Mouse (Mus musculus): ENCODE data around the gene Rubcn.

Gene Rubcn

DNA sequence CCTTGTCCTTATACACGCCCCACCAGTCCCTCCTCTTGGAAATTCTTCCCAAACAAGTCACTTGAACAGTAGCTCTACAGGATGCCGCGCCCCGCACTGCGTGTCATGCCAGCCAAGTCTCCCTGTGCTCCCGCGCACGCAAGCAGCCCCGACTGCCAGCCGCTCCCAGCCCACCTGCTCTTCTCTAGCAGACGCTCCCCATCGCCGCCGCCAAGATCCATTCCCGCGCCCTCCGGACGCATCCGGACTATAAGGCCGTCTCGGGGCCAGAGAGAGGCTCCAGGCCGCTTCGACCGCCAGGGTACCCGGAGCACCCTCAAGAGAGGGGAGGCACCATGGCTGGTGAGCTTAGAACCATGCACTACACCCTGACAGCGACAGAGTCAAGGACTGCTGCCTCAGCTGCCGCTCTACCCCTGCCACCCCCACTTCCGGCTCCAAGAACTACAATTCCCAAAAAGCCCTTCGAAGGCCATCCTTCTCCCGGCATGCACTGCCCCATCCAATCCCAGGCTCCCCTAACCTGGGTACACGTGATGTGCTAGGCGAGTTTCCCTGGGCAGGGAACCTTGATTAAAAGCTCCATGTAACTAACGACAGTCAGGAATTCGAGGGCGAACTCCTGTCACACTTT lies 9.5 kb downstream of the Rubcn start:
- DNase-seq: peak; percentile 81

DNA sequence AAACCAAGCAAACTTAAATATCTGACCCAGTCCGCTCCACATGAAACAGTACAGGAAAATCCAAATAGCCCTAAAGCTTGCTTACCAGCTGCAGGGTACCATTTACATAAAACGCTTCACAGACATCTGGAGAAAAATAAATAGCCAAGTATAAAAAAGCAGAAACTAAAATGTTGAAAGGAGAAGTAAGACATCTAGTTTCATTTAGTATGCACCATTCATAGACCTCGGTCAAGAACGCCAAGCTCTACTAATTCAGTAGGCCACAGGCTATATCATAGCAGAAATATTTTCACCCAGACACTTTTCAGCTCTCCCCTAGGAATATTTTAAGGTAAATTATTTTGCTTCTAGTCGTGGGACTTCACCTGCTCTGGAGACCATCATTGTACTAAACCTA lies 10.9 kb downstream of the Rubcn start:
- DNase-seq: no peak

GRCm38 (mm10) chr16:32865401-32865800 lies 12.2 kb downstream of the Rubcn start:
- no peak for DNase-seq

GRCm38 (mm10) chr16:32861813-32862385 lies 15.7 kb downstream of the Rubcn start:
- DNase-seq: no peak

- DNase-seq: no peak
Observed at GRCm38 (mm10) chr16:32858771-32859636, 18.6 kb downstream of the Rubcn start.

- DNase-seq: no peak
Observed at GRCm38 (mm10) chr16:32858356-32858755, 19.2 kb downstream of the Rubcn start.

DNA sequence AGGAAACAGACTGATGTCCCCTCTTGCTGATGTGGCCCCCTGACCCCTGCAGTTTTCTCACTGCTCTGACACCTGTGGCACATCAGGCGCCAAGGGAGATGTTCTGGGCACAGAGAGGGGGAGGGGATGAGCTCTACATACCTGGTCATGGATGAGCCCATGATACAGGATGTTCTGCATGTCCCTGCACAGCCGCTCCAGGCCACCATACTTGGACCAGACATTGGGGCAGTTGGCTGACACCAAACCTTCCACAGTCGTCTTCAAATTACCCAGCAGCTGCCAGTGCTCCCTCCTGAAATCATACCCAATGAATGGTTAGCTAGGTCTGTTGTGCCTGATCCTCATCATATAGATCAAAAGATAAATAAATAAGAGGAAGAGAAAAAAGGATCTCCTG lies 20.8 kb downstream of the Rubcn start:
- no peak for DNase-seq

DNA sequence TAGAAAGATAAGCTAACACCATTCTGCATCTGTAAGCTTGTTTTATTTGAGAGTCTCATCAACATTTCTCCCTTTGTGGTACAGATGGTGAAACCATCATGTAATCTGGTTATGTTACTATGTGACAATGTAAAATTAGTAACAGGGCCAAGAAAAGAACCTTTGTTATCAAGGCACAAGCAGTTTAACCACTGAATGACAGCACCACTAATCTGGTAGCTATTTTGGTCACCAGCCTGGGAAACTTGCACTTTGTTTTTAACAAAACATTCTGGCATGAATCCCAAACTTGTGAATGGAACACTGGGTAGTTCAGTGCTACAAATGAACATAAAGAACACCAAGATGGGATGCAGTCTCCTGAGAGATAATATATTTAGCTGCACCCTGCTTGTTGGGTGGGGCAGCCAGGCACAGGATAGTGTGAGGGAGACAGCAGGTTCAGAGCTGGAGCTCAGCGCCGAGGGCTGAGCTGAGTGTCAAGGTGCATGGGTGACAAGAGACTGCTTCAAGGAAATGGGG lies 23.5 kb downstream of the Rubcn start:
- DNase-seq: no peak

- DNase-seq: no peak
Observed at GRCm38 (mm10) chr16:32853492-32854049, 24.0 kb downstream of the Rubcn start.

DNA sequence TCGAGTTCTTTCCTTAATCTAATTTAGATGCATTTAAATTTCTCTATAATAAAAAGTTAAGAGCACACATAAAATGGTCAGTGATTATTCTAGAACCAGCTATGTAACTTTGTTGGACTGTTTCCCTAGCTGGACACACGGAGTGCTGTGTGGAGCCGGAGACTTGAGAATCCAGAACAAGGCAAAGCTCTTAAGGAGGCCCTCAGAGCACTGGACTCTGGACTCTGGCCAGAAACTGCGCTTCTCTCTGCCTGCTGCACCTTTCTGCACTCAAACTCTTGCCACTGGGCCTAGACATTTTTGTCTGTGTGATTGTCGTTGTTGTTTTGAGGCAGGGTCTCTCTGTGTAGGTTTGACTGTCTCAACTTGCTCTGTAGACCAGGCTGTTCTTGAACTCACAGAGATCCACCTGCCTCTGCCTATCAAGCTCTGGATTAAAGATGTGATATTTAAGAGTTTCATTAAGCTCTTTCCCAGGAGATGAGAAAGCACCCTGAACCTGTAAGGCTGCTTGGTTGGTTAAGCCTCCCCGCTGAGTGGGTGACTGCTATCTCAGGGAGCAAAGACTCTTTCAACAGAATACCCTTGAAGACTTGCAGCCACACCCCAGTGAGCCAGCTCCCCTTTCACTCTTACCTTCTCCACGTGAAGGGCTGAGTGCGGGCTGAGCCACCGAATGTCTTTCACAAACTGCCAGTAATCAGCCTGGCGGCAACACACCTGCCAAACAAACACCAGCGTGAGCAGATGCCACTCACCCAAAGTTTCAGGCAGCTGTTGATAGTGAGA lies 28.3 kb downstream of the Rubcn start:
- DNase-seq: no peak

DNA sequence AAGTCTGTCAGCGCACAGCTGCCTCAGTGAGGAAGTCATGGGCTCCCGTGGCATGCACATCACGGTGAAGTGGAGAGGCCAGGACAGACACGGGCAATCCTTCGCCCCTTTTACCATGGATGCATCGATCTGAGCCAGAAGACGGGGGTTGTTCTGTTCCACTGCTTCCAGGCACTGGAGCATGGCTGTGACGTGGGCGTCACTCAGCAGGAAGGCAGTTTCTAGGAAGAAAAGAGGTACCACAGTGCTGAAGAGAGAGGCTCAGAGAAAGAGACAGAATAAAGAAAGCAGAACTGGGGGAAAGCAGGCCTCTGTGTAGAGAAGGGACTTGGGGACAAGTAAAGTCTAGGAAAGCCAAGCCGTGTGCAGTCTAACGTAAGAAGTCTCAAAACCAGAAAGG lies 30.5 kb downstream of the Rubcn start:
- DNase-seq: no peak

GRCm38 (mm10) chr16:32831501-32831900 lies 46.1 kb downstream of the Rubcn start:
- DNase-seq: no peak

DNA sequence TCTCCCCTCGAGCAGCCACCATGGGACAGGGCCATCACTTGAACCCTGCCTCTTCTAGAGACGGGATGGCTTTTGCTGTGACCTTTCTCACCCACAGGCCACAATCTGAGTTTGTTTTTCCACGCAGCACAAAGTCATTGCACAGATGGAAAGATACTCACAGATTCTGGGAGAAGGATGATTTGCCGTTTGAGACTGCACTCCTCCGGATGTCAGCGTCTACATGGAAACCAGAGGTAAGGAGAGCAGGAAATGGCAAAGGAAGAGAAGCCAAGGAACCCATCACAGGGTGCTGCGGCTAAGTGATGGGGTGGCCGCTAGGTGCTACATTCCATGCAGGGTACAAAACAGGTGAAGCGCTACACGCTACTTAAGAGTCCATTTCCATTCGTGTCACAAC lies 48.5 kb downstream of the Rubcn start:
- DNase-seq: no peak

GRCm38 (mm10) chr16:32826521-32826920 lies 51.0 kb downstream of the Rubcn start:
- DNase-seq: no peak

DNA sequence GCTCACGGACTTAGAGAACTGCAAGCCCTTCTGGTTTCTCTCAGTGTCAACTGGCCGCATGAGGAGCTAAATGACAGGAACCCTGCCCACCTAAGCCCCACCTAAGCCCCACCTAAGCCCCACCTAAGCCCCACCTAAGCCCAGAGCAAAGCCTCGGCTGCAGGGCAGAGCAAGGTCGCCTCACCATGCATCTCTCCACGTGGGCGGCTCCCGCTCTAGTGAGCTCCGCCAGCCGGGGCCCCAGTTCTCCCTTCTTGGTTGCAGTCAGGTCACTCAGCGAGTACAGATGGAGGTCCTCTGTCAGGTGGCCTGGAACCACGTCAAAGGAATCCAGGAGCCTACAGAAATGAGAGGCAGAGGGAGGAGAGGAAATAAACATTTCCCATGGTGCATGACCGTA lies 52.2 kb downstream of the Rubcn start:
- no peak for DNase-seq

GRCm38 (mm10) chr16:32824061-32824460 lies 53.5 kb downstream of the Rubcn start:
- no peak for DNase-seq

DNA sequence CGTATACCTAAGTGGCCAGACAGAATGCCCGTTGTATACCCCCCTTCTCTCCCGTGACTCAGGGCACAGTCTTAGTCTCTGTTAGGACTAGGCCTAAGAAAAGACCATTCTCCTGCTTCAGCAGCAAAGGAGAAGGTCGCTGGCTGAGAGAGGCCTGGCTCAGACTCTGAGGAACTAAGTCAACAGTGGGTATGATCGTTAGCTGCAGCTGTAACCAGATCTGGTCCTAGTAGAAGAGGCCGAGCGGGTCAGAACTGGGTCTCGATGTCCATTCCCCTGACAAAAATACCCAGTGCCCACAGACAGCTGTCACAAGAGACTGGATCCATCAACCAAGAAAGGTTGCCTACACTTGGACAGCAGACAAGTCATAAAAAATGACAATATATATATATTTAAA lies 54.1 kb downstream of the Rubcn start:
- DNase-seq: no peak

DNA sequence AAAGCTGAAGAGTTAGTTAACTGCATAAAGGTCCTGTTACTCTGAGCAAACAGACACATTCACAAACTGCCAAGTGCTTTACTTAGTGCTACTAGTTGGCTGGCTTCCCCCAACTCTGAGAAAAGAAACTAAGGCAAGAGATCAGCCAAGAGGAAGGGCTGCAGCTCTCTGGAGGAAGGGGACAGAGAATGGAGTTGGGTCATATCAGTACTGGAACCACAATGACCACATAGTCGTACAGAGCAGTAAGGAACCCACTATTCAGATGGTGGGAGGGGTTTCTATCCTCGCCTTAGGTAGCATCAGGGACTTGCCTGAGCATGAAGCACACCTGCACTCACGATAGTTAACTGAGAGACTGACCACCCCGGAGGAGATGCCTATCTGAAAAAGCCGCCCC lies 54.7 kb downstream of the Rubcn start:
- no peak for DNase-seq

- no peak for DNase-seq
Observed at GRCm38 (mm10) chr16:32822450-32822827, 55.1 kb downstream of the Rubcn start.

GRCm38 (mm10) chr16:32821772-32822449 lies 55.7 kb downstream of the Rubcn start:
- DNase-seq: no peak

DNA sequence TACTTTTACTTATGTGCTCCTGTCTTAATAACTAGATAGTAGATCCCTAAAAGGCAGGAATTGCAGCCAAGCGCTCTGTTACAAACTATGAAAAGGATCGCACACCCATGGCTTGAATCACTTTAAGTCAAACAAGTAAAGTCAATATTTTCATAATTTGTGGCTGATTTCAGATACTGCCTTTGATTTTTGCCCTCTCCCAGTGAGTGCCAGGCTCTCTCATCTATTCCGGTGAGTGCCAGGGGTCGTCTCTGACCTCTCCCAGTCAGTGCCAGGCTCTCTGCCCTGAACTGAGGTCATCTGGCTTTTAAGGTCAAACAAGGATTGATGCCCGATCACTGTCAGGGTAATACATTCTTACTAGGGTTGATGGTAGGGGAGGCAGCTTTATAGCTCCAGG lies 59.1 kb downstream of the Rubcn start:
- no peak for DNase-seq

DNA sequence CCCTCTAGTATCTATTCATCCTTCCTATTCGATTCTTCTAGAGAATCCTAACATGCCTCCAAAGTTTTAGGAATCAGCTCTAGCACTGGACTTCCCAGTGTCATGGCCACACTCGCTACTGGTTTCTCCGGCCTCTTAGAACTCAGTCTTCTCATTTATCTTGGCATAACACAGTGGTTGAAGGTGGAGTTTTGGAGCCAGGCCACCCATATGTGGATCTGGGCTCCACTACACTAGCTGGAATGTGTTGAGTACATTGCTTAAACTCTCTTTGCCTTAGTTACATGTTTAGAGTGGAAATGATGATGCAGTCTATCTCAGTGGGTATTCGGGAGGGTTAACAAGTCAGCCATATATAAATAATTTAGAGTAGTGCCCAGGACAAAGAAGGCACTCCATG lies 59.5 kb downstream of the Rubcn start:
- DNase-seq: no peak
